Comparison of ENCODE assay signal across 19 mouse cellular contexts in the genomic region with DNA sequence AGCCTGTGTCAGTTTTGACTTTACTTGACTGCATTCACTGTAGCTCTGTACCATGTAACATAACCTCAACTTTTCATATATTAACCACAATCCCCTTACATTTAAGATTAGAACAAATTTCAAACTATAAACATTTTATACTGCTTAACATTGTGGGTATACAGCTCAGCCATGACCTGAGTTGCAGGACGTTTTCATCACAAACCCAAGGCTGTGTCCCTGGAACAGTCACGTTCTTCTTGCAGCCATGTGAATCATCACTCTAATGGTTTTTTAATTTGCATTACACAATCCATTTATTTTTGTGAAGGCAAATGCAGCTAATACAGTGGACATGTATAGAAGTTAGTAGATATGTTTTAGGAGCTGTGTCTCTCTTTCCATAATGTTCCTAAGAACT. TPM values are rescaled to one million over a fixed set of nuclear protein-coding genes. Genes with fewer than 3 reads are reported as not detected.
A peak's percentile ranks its signal among the peaks of the same experiment; 100 is the strongest.
DNase-seq lines count a peak whose midpoint lies in the region.
"Had no signal": no experiment of that assay in that cellular context is flagged by ENCODE, and none has a peak within 500 bp of the region (broad histone marks: within the 10 kb centered on the region; RNA-seq: fewer than 3 reads in every experiment).

No protein-coding gene starts in this region.

- peak; percentile 12 to 79 for DNase-seq in adrenal gland, adult (ENCODE audit: inconsistent age in 2 of 2, low spot score in 1 of 2)
- DNase-seq in adrenal gland, adult 2 months: peak; percentile 60
- DNase-seq in adrenal gland, adult 8-10 months: peak; percentile 40
- peak; percentile 8 for DNase-seq in adrenal gland, postnatal 10 days
- DNase-seq in adrenal gland, postnatal 14 days: peak; percentile 31
- peak; percentile 3 to 51 for DNase-seq in adrenal gland, postnatal 36 days

RNA-seq across cellular contexts. Expression of a gene that starts 1.8 kb away (rescaled TPM):
- not detected for total RNA-seq in adrenal gland, adult 2 months (2021)
- not detected in 2 replicates for polyA plus RNA-seq in adrenal gland, adult 2 months (2012; rRNA removed)
- total RNA-seq in adrenal gland, adult 8-10 months (2022): under 1 TPM in 1 of 4 experiments, not detected in 3; 0.03 TPM
- total RNA-seq in adrenal gland, postnatal 10 days (2021): under 1 TPM; 0.06 to 0.30 TPM
- total RNA-seq in adrenal gland, postnatal 14 days (2021): not detected in 2 replicates
- not detected for total RNA-seq in adrenal gland, postnatal 36 days (2021)
- total RNA-seq: adrenal gland, adult 18-20 months; CH12.LX; ES-E14; MEL had no signal
- polyA plus RNA-seq: activated CD4-positive, CD25-positive, alpha-beta regulatory T cell, adult 4 months; brain, embryonic 14.5 days; C2C12; cerebellum, adult 2 months; G1E had no signal

RNA-seq across cellular contexts. Expression of a gene that starts 16.2 kb away (rescaled TPM):
- not detected for total RNA-seq in adrenal gland, adult 2 months (2021)
- not detected in 2 replicates for polyA plus RNA-seq in adrenal gland, adult 2 months (2012; rRNA removed)
- not detected for total RNA-seq in adrenal gland, adult 8-10 months (2022)
- total RNA-seq in adrenal gland, postnatal 10 days (2021): not detected
- total RNA-seq in adrenal gland, postnatal 14 days (2021): not detected in 2 replicates
- total RNA-seq in adrenal gland, postnatal 36 days (2021): not detected
- total RNA-seq: adrenal gland, adult 18-20 months; adrenal gland, postnatal 25 days; adrenal gland, postnatal 4 days; CH12.LX; ES-E14; MEL had no signal
- polyA plus RNA-seq: brain, embryonic 14.5 days; C2C12; cerebellum, adult 2 months; G1E; Patski had no signal

RNA-seq across cellular contexts. Expression of a gene that starts 22.9 kb away (rescaled TPM):
- not detected for total RNA-seq in adrenal gland, adult 2 months (2021)
- polyA plus RNA-seq in adrenal gland, adult 2 months (2012; rRNA removed): not detected in 2 replicates
- total RNA-seq in adrenal gland, adult 8-10 months (2022): not detected
- not detected for total RNA-seq in adrenal gland, postnatal 10 days (2021)
- total RNA-seq in adrenal gland, postnatal 14 days (2021): not detected in 2 replicates
- not detected for total RNA-seq in adrenal gland, postnatal 36 days (2021)
- total RNA-seq: adrenal gland, adult 18-20 months; adrenal gland, postnatal 25 days; adrenal gland, postnatal 4 days; CH12.LX; ES-E14; MEL had no signal
- polyA plus RNA-seq: activated CD4-positive, CD25-positive, alpha-beta regulatory T cell, adult 4 months; brain, embryonic 14.5 days; C2C12; CD4-positive, CD25-positive, alpha-beta regulatory T cell, adult 4 months; cerebellum, adult 2 months; G1E; Patski had no signal

Comparison
In these comparisons a context has a peak if more than half of its experiments do, and no peak if none do; other contexts are left out.
1. Peak in every context shown above with its lines: DNase-seq.
2. DNase-seq: peak in every context shown above with its lines; median percentile 60 in adrenal gland, adult 2 months; 46 in adrenal gland, adult; 40 in adrenal gland, adult 8-10 months; 31 in adrenal gland, postnatal 14 days; 27 in adrenal gland, postnatal 36 days; 8 in adrenal gland, postnatal 10 days.